Mouse (Mus musculus) liver, postnatal 0 days (tissue): ENCODE data around the gene Rpl28. TPM values are rescaled to one million over a fixed set of nuclear protein-coding genes. Genes with fewer than 3 reads are reported as not detected.
A peak's percentile ranks its signal among the peaks of the same experiment; 100 is the strongest.

Source experiments
- ATAC-seq: fragments of 200-750 bp; cut with Nextera tagmentation; 2 replicates; pipeline ENCODE4 v1.8.0; 2017; ENCODE audit warnings: mild to moderate bottlenecking, moderate library complexity
- DNase-seq: peaks from one replicate; pipeline ENCODE4 v3.0.0-alpha.2; 2016
- H3K27ac ChIP-seq: fragments of 300-500 bp; sonication (generic); 2 replicates; pipeline ENCODE4 v1.5.1; 2014; ENCODE audit warnings: antibody characterized with exemption, moderate library complexity, mild to moderate bottlenecking, low read depth
- H3K27me3 ChIP-seq: fragments of 300-500 bp; sonication (generic); 2 replicates; pipeline ENCODE4 v1.6.1; 2014; ENCODE audit warnings: low read length, control low read depth, mixed read lengths; ENCODE audit not compliant: insufficient read depth
- H3K36me3 ChIP-seq: fragments of 300-500 bp; sonication (generic); replicated peaks from 2 replicates; pipeline ENCODE4 v1.6.1; 2014; ENCODE audit warnings: mild to moderate bottlenecking, control low read depth, low read length, moderate library complexity, mixed read lengths; ENCODE audit not compliant: insufficient read depth
- H3K4me1 ChIP-seq: fragments of 300-500 bp; sonication (generic); 2 replicates; pipeline ENCODE4 v1.6.1; 2014; ENCODE audit warnings: antibody characterized with exemption, mild to moderate bottlenecking, control low read depth; ENCODE audit not compliant: insufficient read depth
- H3K4me2 ChIP-seq: fragments of 300-500 bp; sonication (generic); 2 replicates; pipeline ENCODE4 v1.6.1; 2014; ENCODE audit warnings: low read depth, mild to moderate bottlenecking, low read length, moderate library complexity, mixed read lengths
- H3K4me3 ChIP-seq: fragments of 300-500 bp; sonication (generic); 2 replicates; pipeline ENCODE4 v1.5.1; 2014; ENCODE audit warnings: low read depth, low read length
- H3K9ac ChIP-seq: fragments of 300-500 bp; sonication (generic); replicated peaks from 2 replicates; pipeline ENCODE4 v1.6.1; 2014; ENCODE audit warnings: mild to moderate bottlenecking, moderate library complexity
- H3K9me3 ChIP-seq: fragments of 300-500 bp; sonication (generic); 2 replicates; pipeline ENCODE4 v1.6.1; 2016; ENCODE audit warnings: mild to moderate bottlenecking, control low read depth, low read length, mixed read lengths
- CTCF ChIP-seq: sonication (generic); IDR thresholded peaks from 2 replicates; pipeline ENCODE4 v1.5.1; 2016; ENCODE audit warnings: antibody characterized with exemption, low read depth
- EP300 ChIP-seq: IDR thresholded peaks from 2 replicates; pipeline ENCODE4 v1.6.1; 2016; ENCODE audit warnings: antibody characterized with exemption, low read depth, mild to moderate bottlenecking
- WGBS: fragments of 180-500 bp; shearing (Covaris S2); extraction: QIAGEN DNeasy Blood & Tissue Kit; methylation state at CpG from one replicate; pipeline ENCODE4 v1.1.7; 2014; ENCODE audit not compliant: insufficient replicate concordance; 5-methylcytosine and 5-hydroxymethylcytosine counted together
- polyA plus RNA-seq: library from polyadenylated mRNA; unstranded; fragments of >200 nt; fragmentation: Nextera tagmentation; extraction: Ambion mirVana; gene quantifications from 2 replicates; pipeline ENCODE4 v1.2.1, GENCODE M21; 2015

Gene Rpl28
- polyA plus RNA-seq, 1 experiment from 2014 or later, result 280 TPM

DNA sequence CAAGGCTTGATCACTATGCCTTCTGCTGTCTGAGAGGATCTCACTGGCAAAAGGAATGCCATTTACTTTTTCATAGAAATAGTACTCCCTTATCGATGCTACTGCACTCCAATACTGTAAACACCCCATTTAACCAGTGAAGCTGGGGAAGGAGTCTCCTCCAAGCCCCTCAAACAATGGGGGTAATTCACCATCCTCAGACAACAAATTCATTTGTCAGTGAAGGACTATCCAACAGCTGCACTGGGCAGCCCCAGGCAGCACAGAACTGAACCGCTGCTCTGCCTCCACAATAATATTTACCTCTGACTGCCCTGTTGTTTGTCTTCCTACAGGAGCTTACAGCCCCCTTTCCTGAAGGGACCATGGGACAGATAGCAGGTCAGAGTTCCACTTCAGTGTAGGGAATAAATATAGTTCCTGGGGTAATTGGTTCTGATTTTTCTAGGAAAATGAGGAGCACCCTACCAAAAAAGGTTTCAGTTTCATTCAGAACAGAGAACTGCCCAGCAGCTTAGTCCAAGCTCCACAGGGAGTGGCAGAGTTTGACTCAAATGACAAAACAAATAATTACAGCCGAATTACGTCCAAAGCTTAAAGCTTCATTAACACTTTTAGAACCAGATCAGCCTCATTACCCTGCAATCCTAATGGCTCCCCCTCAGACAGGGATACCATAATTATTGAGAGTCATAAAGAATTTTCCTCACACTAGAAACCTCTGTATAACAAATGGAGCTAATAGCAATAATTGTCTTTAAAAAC, 27.5 kb upstream of the Rpl28 start:
- 25% methylated on average over 4 of the region's 4 CpGs for WGBS
- no peaks in the 10 kb centered on the region for H3K36me3 ChIP-seq
- TF ChIP-seq EP300, result no peak
- TF ChIP-seq CTCF, result no peak
- no peaks in the 10 kb centered on the region for H3K9me3 ChIP-seq
- 0 out of 2 replicates have a peak, but pooled peaks cover 4% of the 10 kb centered on the region for H3K27me3 ChIP-seq
- H3K27ac ChIP-seq, result peak overlapping the region; percentile 7; the same call in 1 of the 2 replicates
- ATAC-seq (peak; percentile 61), DNase-seq (no peak)
- H3K4me1 ChIP-seq, result no peaks in the 10 kb centered on the region; the same call in 1 of the 2 replicates
- H3K9ac ChIP-seq, result peak overlapping the region; percentile 35; the same call in 1 of the 2 replicates
- H3K4me3 ChIP-seq, result no peak overlapping the region
- H3K4me2 ChIP-seq, result peak overlapping the region; percentile 35

DNA sequence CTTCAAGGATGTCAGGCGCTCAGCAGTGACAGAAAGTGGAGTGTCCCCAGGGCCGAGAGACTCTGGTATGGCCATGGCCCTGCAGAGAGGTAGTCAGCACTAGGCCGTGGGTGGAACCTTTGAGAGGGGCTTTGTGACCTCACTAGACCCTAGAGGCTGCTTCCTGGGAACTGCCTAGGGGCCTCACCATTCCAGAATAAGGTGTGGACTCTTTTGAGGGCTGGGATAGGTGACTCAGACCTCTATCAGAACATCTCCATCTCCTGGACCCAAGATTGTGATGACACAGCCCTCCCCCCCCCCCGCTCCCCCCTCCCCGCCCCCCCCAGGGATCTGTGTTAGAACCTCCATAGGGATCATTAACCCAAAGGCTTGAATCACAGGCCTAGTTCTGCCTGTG, 21.5 kb upstream of the Rpl28 start, which contains the start of gene Fam71e2:
TSS of gene Fam71e2 (minus strand) at position 101 of the 400 bp plus-strand sequence.
- H3K4me1 ChIP-seq, result no peaks in the 10 kb centered on the region
- DNase-seq, result no peak
- peaks cover 19% of the 10 kb centered on the region for H3K27me3 ChIP-seq
- ATAC-seq, result no peak
- no peak within 1 kb of the TSS for H3K27ac ChIP-seq
- H3K36me3 ChIP-seq, result no peaks in the 10 kb centered on the region
- no peak within 1 kb of the TSS for H3K9ac ChIP-seq
- WGBS, result 63% methylated on average over 3 of the region's 5 CpGs
- no peak for TF ChIP-seq EP300
- no peak for TF ChIP-seq CTCF
- H3K4me3 ChIP-seq, result no peak within 1 kb of the TSS
- no peak within 1 kb of the TSS for H3K4me2 ChIP-seq
- no peaks in the 10 kb centered on the region for H3K9me3 ChIP-seq

DNA sequence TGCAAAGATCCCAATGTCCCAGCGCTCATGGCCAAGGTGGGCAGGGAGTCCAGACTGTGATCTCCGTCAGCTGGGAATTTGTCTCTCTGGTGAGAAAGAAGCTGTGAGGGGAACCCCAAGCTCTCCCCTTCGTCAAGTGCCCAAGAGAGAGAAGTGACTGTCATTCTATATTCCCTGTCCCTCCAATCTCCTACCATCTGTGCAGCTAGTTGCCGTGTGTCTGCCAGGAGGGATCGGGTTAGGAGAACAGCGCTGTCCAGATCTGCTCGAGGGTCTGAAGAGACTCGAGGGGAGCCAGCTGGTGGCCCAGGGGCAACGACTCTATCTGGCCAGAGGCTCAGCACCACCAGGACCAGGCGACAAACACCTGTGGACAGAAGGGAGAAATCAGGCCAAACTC, 16.5 kb upstream of the Rpl28 start:
- Histone ChIP-seq H3K9ac (no peak overlapping the region), H3K27ac (no peak overlapping the region), H3K9me3 (no peaks in the 10 kb centered on the region), H3K4me3 (no peak overlapping the region), H3K4me2 (no peak overlapping the region), H3K27me3 (peaks cover 54% of the 10 kb centered on the region), H3K36me3 (no peaks in the 10 kb centered on the region), H3K4me1 (peaks cover 6% of the 10 kb centered on the region)
- DNase-seq (no peak), ATAC-seq (no peak)
- WGBS, result 44% methylated on average over 10 of the region's 10 CpGs
- TF ChIP-seq CTCF, result no peak
- no peak for TF ChIP-seq EP300

DNA sequence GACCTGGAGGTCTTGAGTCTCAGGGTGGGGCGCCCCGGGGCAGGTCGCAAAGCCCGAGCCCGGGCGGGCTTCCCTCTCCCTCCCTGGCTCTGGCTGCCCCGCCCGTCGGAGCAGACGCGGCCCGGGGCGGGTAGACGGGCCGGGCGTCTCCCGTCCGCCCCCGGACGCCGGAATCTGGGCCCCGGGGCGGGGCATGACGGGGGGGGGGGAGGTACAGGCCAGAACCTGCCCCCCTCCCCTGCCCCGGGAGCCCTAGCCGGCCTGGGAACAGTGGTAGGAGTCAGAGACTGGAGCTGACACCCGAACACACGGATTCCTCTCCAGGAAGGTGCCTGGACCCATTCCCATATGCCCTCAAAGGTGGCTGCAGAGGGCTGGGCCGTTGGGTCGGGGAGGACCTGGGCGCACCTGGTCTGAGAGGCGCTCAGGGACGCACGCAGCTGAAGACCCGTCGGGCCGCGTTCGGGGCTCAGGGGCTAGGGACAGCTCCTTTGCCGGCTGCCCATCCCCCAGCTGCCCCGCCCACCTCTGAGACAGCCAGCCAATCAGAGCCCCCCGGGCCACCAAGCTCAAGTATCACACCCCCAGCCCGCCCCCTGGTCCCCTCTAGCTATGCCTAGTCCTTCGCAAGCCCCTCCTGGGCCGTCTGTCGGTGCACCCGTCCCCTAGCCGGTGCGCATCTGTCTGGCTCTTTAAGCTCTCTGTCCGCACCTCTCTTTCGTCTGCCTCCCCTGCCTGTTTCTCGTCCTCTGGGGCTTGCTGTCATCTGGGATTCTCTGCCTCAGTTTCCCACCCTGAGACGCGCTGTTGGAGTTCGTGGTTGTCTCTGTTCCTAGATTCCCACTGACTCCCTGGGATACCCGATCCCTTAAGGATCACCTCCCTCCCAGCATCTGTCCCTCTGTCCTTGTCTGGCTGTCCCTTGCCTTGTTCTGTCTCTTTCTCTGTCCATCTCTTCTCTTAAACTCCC, 15.5 kb upstream of the Rpl28 start:
- Histone ChIP-seq H3K4me3 (peak overlapping the region; percentile 41), H3K27me3 (peaks cover 58% of the 10 kb centered on the region), H3K27ac (no peak overlapping the region), H3K4me1 (peaks cover 6% of the 10 kb centered on the region), H3K36me3 (no peaks in the 10 kb centered on the region), H3K9ac (peak overlapping the region; percentile 50), H3K4me2 (peak overlapping the region; percentile 72), H3K9me3 (no peaks in the 10 kb centered on the region)
- TF ChIP-seq EP300 (no peak), CTCF (no peak)
- DNase-seq, result peak; percentile 70
- peak; percentile 73 for ATAC-seq
- 3% methylated on average over 27 of the region's 56 CpGs for WGBS

DNA sequence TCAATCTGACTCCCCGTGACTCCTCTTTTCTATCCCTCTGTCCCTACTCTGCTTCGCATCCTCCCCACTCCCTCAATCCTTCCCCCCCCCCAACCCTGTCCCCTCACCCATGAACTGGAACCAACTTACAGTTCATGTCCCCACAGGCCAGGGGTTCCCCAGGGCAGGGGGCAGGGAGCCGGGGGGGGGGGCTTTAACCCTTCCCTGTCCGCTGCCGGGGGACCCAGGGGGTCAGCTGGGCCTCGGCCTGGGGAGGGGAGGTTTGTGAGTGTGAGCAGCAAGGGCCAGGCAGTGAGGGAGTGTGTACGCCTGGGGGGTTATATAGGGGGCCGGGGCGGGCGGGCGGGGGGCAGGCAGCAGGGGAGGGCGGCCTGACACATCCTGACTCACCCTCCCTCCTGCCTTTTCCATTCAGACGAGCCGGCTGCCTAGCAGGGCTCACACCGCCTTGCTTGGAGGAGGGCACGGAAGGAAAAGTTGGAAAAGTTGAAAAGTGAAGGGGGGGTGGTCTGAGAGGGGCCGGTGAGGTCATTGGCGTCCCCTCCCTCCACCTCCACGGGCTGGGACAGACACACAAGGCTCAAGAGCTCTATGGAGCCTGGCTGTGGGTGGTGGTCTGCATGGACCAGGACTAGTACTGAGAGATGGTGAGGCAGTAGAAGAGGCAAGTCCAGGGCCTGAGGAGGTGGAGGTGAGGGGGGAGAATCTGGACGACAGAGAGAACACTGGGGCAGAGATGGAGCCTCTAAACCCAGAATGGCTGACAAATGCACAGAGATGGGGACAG, 14.6 kb upstream of the Rpl28 start:
- no peak for DNase-seq
- 21% methylated on average over 20 of the region's 20 CpGs for WGBS
- no peak overlapping the region for H3K4me2 ChIP-seq
- no peaks in the 10 kb centered on the region for H3K9me3 ChIP-seq
- H3K9ac ChIP-seq, result no peak overlapping the region
- H3K4me1 ChIP-seq, result peaks cover 6% of the 10 kb centered on the region
- H3K4me3 ChIP-seq, result 0 out of 2 replicates have a peak overlapping the region, but pooled peaks have one; percentile 41
- H3K27ac ChIP-seq, result no peak overlapping the region
- H3K27me3 ChIP-seq, result peaks cover 58% of the 10 kb centered on the region
- no peak for ATAC-seq
- H3K36me3 ChIP-seq, result no peaks in the 10 kb centered on the region
- TF ChIP-seq CTCF, result no peak
